Mouse (Mus musculus): ENCODE data around the gene Mvb12b. TPM values are rescaled to one million over a fixed set of nuclear protein-coding genes. Genes with fewer than 3 reads are reported as not detected.

Gene Mvb12b
- polyA plus RNA-seq, 1 experiment from 2014 or later, result 57.8 TPM

DNA sequence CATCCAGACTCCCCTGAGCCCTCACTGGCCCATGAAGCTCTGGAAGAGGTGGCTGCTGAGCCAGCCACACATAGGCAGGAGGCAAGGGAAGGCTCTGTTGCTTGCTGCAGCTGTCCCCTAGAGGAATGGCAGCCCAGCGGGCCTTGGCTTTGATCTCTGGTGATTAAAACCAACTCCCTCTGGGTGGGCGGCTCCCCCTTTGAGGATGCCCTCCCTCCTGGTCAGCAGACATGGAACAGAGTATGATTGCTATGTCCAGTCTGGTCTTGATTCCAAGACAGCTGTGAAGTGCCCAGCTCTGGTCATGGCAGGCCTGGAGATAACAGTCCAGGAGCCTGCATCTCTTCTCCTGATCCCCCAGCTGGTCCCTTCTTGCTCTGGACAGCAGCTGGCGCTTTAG is 179.7 kb downstream of the Mvb12b start:
- no peaks in the 10 kb centered on the region for H3K36me3 ChIP-seq
- peaks cover 10% of the 10 kb centered on the region; the same call in 1 of the 2 replicates for H3K27me3 ChIP-seq (replicated peaks)
- ATAC-seq (ENCODE audit: low FRiP score, low read depth), result no peak
- WGBS, result 38% methylated on average over 3 of the region's 3 CpGs
- H3K9ac ChIP-seq, result no peak overlapping the region
- H3K4me3 ChIP-seq, result no peak overlapping the region
- no peaks in the 10 kb centered on the region for H3K9me3 ChIP-seq
- no peak overlapping the region for H3K4me2 ChIP-seq (replicated peaks)
- no peak overlapping the region for H3K27ac ChIP-seq
- peaks cover 13% of the 10 kb centered on the region for H3K4me1 ChIP-seq

- Histone ChIP-seq H3K9ac (no peak overlapping the region), H3K4me2 (replicated peaks) (no peak overlapping the region), H3K36me3 (no peaks in the 10 kb centered on the region), H3K4me1 (peaks cover 12% of the 10 kb centered on the region), H3K9me3 (no peaks in the 10 kb centered on the region), H3K27me3 (replicated peaks) (peaks cover 19% of the 10 kb centered on the region), H3K27ac (no peak overlapping the region), H3K4me3 (no peak overlapping the region)
- WGBS, result 72% methylated on average over 9 of the region's 9 CpGs
- ATAC-seq (ENCODE audit: low FRiP score, low read depth), result no peak
Measured at GRCm38 (mm10) chr2:33706403-33706802, 181.3 kb downstream of the Mvb12b start.

- Histone ChIP-seq H3K27me3 (replicated peaks) (peaks cover 23% of the 10 kb centered on the region), H3K4me2 (replicated peaks) (no peak overlapping the region), H3K4me1 (peaks cover 16% of the 10 kb centered on the region), H3K36me3 (no peaks in the 10 kb centered on the region), H3K9ac (no peak overlapping the region), H3K4me3 (no peak overlapping the region), H3K27ac (no peak overlapping the region), H3K9me3 (no peaks in the 10 kb centered on the region)
- 38% methylated on average over 16 of the region's 16 CpGs for whole genome bisulfite sequencing
- no peak for ATAC-seq (ENCODE audit: low FRiP score, low read depth)
Measured at GRCm38 (mm10) chr2:33705687-33706320, 181.9 kb downstream of the Mvb12b start.

DNA sequence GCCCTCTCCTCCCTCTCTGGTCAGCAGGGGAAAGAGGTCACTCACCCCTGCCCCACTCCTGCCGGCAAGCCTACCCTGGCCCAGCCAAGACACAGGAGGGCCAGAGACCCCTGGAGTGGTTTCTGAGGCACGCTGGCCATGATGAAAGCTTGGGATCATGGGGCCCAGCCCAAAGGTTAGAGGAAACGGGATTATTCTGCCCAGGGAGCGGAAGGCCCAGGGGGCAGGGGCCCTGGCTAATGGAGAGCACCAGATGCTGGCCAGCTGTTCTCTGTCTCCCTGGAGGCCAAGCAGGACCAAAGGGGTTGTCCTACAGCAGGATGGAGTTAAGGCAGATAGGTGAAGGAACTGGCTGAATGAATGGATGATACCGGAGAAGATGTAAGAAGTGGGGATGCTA is 184.5 kb downstream of the Mvb12b start:
- no peaks in the 10 kb centered on the region for H3K36me3 ChIP-seq
- ATAC-seq (ENCODE audit: low FRiP score, low read depth), result no peak
- 65% methylated on average over 5 of the region's 5 CpGs for WGBS
- H3K4me3 ChIP-seq, result no peak overlapping the region
- peaks cover 30% of the 10 kb centered on the region for H3K27me3 ChIP-seq (replicated peaks)
- no peaks in the 10 kb centered on the region for H3K9me3 ChIP-seq
- H3K27ac ChIP-seq, result no peak overlapping the region
- peaks cover 21% of the 10 kb centered on the region for H3K4me1 ChIP-seq
- no peak overlapping the region for H3K9ac ChIP-seq
- no peak overlapping the region for H3K4me2 ChIP-seq (replicated peaks)

GRCm38 (mm10) chr2:33702705-33703104 is 185.0 kb downstream of the Mvb12b start:
- peaks cover 16% of the 10 kb centered on the region for H3K4me1 ChIP-seq
- 89% methylated on average over 5 of the region's 5 CpGs for WGBS
- H3K9me3 ChIP-seq, result peaks cover 1% of the 10 kb centered on the region; the same call in 1 of the 2 replicates
- H3K9ac ChIP-seq, result no peak overlapping the region
- H3K36me3 ChIP-seq, result no peaks in the 10 kb centered on the region
- no peak for ATAC-seq (ENCODE audit: low FRiP score, low read depth)
- peaks cover 27% of the 10 kb centered on the region for H3K27me3 ChIP-seq (replicated peaks)
- H3K4me2 ChIP-seq (replicated peaks), result no peak overlapping the region
- H3K27ac ChIP-seq, result no peak overlapping the region
- H3K4me3 ChIP-seq, result no peak overlapping the region

DNA sequence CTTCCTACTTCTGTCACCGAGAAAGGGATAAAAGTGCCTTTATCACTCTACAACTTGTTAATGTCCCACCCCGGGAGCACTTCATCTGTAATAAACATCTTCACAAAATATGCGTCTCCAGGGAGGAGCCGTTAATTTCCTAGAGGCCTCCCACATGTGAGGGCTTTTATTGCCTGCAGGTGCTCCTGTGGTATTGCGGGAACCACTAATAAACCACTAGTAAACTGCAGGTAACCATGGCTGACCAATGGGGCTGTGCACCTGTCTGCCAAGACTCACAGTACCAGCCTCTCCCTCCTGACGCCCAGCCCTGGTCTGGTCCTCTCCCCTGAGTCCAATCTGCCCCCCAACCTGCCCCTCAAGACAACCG is 186.3 kb downstream of the Mvb12b start:
- Histone ChIP-seq H3K27me3 (replicated peaks) (peaks cover 27% of the 10 kb centered on the region), H3K9me3 (peaks cover 14% of the 10 kb centered on the region; the same call in 1 of the 2 replicates)

DNA sequence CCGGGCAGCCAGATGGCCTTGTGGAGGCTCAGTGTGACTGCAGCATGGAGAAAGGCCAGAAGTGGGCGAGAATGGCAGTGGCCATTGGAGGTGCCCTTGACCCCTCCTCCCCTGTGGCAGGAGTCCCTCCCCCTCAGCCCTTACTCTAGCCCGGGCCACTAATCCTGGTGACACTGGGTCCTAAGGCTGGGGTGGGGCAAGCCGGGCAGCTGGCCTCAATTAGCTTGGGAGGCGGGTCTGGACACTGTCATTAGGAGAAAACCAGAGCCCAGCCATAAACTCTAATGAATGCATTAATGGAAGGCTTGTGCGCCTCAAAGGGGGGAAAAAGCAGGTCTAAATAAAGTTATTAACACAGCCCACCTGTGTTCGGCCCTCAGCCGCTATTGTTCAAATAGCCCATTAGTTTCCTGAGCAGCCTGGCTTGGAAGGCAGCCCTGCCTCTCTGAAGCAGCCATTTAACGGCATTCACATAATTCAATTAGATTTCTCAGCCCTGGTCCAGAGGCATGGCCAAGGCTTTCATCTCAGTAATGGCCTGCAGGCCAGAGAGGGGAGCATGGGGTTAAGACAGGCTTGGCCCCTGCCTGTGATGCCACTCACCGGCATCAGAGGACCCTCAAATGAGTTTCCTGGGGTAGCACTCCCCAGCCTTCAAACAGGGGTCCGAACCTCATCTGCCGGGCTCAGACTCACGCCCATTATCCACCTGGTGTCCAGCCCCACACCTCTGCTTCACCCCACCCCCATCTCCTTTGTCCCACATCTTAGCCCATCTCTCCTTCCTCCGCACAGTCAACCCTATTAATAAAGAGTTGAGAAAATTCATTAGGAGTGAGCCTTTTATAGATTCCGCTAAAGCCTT is 186.9 kb downstream of the Mvb12b start:
- peaks cover 16% of the 10 kb centered on the region for H3K4me1 ChIP-seq
- peaks cover 23% of the 10 kb centered on the region for H3K27me3 ChIP-seq (replicated peaks)
- H3K4me2 ChIP-seq (replicated peaks), result 0 out of 2 replicates have a peak overlapping the region, but pooled peaks have one; percentile 7
- ATAC-seq (ENCODE audit: low FRiP score, low read depth), result no peak
- 16% methylated on average over 15 of the region's 15 CpGs for WGBS
- no peak overlapping the region for H3K27ac ChIP-seq
- no peak overlapping the region for H3K9ac ChIP-seq
- peaks cover 15% of the 10 kb centered on the region; the same call in 1 of the 2 replicates for H3K9me3 ChIP-seq
- no peak overlapping the region for H3K4me3 ChIP-seq
- H3K36me3 ChIP-seq, result no peaks in the 10 kb centered on the region

More for the DNA sequence above, 186.3 kb downstream of the Mvb12b start:
- WGBS, result 24% methylated on average over 7 of the region's 7 CpGs
- no peak overlapping the region for H3K4me2 ChIP-seq (replicated peaks)
- H3K4me1 ChIP-seq, result peaks cover 16% of the 10 kb centered on the region
- no peak overlapping the region for H3K4me3 ChIP-seq
- ATAC-seq (ENCODE audit: low FRiP score, low read depth), result no peak
- no peak overlapping the region for H3K27ac ChIP-seq
- no peaks in the 10 kb centered on the region for H3K36me3 ChIP-seq
- no peak overlapping the region for H3K9ac ChIP-seq

GRCm38 (mm10) chr2:33698898-33699297 is 188.8 kb downstream of the Mvb12b start:
- peaks cover 15% of the 10 kb centered on the region; the same call in 1 of the 2 replicates for H3K9me3 ChIP-seq
- H3K27me3 ChIP-seq (replicated peaks), result peaks cover 20% of the 10 kb centered on the region
- peaks cover 16% of the 10 kb centered on the region for H3K4me1 ChIP-seq
- no peak overlapping the region for H3K9ac ChIP-seq
- ATAC-seq (ENCODE audit: low FRiP score, low read depth), result no peak
- H3K4me2 ChIP-seq (replicated peaks), result no peak overlapping the region
- WGBS, result 64% methylated on average over 3 of the region's 3 CpGs
- no peak overlapping the region for H3K27ac ChIP-seq
- H3K36me3 ChIP-seq, result no peaks in the 10 kb centered on the region
- no peak overlapping the region for H3K4me3 ChIP-seq

GRCm38 (mm10) chr2:33696428-33696827 is 191.3 kb downstream of the Mvb12b start:
- 74% methylated on average over 3 of the region's 3 CpGs for WGBS
- Histone ChIP-seq H3K27me3 (replicated peaks) (peaks cover 16% of the 10 kb centered on the region), H3K9ac (no peak overlapping the region), H3K4me1 (peaks cover 11% of the 10 kb centered on the region), H3K36me3 (no peaks in the 10 kb centered on the region), H3K4me3 (no peak overlapping the region), H3K27ac (no peak overlapping the region), H3K9me3 (peaks cover 15% of the 10 kb centered on the region; the same call in 1 of the 2 replicates), H3K4me2 (replicated peaks) (no peak overlapping the region)
- ATAC-seq (ENCODE audit: low FRiP score, low read depth), result no peak

- H3K9me3 ChIP-seq, result peaks cover 15% of the 10 kb centered on the region; the same call in 1 of the 2 replicates
- H3K4me2 ChIP-seq (replicated peaks), result no peak overlapping the region
- WGBS, result 75% methylated on average over 3 of the region's 3 CpGs
- no peak overlapping the region for H3K4me3 ChIP-seq
- H3K9ac ChIP-seq, result no peak overlapping the region
- ATAC-seq (ENCODE audit: low FRiP score, low read depth), result no peak
- no peaks in the 10 kb centered on the region for H3K36me3 ChIP-seq
- peaks cover 7% of the 10 kb centered on the region; the same call in 1 of the 2 replicates for H3K4me1 ChIP-seq
- H3K27ac ChIP-seq, result no peak overlapping the region
- peaks cover 5% of the 10 kb centered on the region for H3K27me3 ChIP-seq (replicated peaks)
Measured at GRCm38 (mm10) chr2:33693931-33694330, 193.8 kb downstream of the Mvb12b start.

GRCm38 (mm10) chr2:33689880-33690462 is 197.8 kb downstream of the Mvb12b start:
- Histone ChIP-seq H3K9me3 (no peaks in the 10 kb centered on the region), H3K4me2 (replicated peaks) (no peak overlapping the region), H3K36me3 (no peaks in the 10 kb centered on the region), H3K27ac (no peak overlapping the region), H3K4me3 (no peak overlapping the region), H3K9ac (no peak overlapping the region), H3K27me3 (replicated peaks) (peaks cover 5% of the 10 kb centered on the region), H3K4me1 (peaks cover 7% of the 10 kb centered on the region; the same call in 1 of the 2 replicates)
- ATAC-seq (ENCODE audit: low FRiP score, low read depth), result 0 out of 2 replicates have a peak, but pooled peaks have one; percentile 9
- WGBS, result 34% methylated on average over 9 of the region's 9 CpGs
